Mouse (Mus musculus) gonadal fat pad, adult 2 months (tissue): Measurements from ENCODE around the gene Thada. TPM values are rescaled to one million over a fixed set of nuclear protein-coding genes. Genes with fewer than 3 reads are reported as not detected.
A peak's percentile ranks its signal among the peaks of the same experiment; 100 is the strongest.

ENCODE experiments used
- DNase-seq: peaks from one replicate; pipeline ENCODE4 v3.0.0-alpha.2; 2012; ENCODE audit warnings: low read depth
- polyA plus RNA-seq: library from polyadenylated mRNA; depleted of rRNA; stranded (reverse); fragments of >200 nt; gene quantifications from 2 replicates; pipeline ENCODE4 v1.2.3, GENCODE M21; 2012; rRNA removed

Gene Thada
- polyA plus RNA-seq, 1 experiment: 13.7 TPM

GRCm38 (mm10) chr17:84146458-84147182 is 319.4 kb downstream of the Thada start:
- DNase-seq: no peak

GRCm38 (mm10) chr17:84145826-84146287 is 320.1 kb downstream of the Thada start:
- peak; percentile 55 for DNase-seq

- DNase-seq: no peak
Observed at GRCm38 (mm10) chr17:84144762-84145599, 321.0 kb downstream of the Thada start.

GRCm38 (mm10) chr17:84144130-84144529 is 321.9 kb downstream of the Thada start:
- peak; percentile 65 for DNase-seq

GRCm38 (mm10) chr17:84143219-84143844 is 322.7 kb downstream of the Thada start:
- DNase-seq: no peak

GRCm38 (mm10) chr17:84141691-84142090 is 324.3 kb downstream of the Thada start:
- no peak for DNase-seq

GRCm38 (mm10) chr17:84140822-84141507 is 325.0 kb downstream of the Thada start:
- DNase-seq: no peak

Other genes with a start within 250 kb of the Thada start
- 5.6 and 5.8 TPM in 2 replicates for gene Plekhh2, start 45.7 kb upstream of the Thada start, polyA plus RNA-seq
- 4.9 and 5.7 TPM in 2 replicates for gene Dync2li1, start 160.3 kb upstream of the Thada start, polyA plus RNA-seq
- gene Abcg8, start 210.1 kb upstream of the Thada start, polyA plus RNA-seq: 0.35 and 0.37 TPM in 2 replicates
- 1.5 and 1.7 TPM in 2 replicates for gene Abcg5, start 216.8 kb upstream of the Thada start, polyA plus RNA-seq